Mouse (Mus musculus) monocyte, adult 2 months (primary cell): ENCODE data around the gene Afap1l2.

Source experiments
- DNase-seq, 2 experiments: peaks; one replicate each; pipeline ENCODE4 v3.0.0; 2022; ENCODE audit warnings: low spot score in 2 of 2, low read depth in 1 of 2

Gene Afap1l2

DNA sequence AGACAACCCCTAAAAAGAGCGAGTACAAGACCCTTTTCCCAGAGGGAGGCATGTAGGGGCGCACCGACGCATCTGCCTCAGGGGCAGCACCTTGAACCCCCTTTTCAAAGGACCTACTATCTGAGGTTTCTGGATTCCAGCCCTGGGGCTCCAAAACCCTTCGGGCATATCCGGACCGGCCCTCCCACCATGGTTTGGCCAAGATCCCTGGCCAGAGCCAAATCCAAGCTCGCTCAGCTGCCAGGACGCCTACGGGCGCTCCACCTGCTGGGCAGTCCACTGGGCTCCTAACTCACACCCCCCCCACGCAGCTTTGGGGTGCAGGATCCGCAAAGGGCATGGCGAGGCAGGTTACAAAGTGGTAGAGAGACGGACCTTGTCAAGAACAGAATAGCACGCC lies 737 bp downstream of the Afap1l2 start:
- DNase-seq = no peak

DNA sequence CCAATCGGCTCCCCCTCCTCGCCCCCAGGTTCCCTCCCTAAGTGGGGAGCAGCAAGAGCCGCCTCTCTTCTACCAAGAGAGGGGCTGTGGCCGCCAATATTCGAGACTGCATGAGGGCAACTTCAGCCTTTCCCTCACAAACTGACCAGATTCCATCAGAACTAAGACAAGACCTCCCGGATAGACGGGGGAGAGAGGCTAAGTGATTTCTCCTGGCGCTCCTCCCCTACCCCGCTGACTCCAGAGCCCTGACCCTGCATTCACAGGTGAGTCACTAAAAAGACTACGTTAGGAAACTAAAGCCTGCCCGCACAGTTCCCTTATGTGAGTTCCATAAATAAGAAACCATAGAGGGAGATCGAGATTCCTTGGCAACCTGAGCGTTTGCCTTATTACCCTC lies 1.2 kb downstream of the Afap1l2 start:
- no peak for DNase-seq

DNA sequence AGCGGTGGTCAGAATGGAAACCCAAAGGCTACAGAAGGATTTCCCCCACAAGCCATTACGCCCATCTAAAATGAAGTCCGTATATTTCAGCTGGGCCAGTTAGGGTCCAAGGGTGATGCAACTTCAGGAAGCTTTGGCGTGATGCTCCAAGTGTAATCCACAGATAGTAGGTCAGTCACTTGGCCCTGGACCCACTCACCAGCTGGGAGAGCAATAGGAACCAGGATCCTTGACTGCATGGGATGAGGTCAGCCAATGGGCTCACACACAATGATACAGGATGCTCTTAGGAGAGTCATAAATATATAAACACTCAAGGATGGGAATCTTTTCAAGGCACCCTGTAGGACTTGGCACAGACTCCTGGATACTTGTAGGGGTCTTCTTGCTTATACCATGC lies 3.0 kb downstream of the Afap1l2 start:
- DNase-seq = no peak

DNA sequence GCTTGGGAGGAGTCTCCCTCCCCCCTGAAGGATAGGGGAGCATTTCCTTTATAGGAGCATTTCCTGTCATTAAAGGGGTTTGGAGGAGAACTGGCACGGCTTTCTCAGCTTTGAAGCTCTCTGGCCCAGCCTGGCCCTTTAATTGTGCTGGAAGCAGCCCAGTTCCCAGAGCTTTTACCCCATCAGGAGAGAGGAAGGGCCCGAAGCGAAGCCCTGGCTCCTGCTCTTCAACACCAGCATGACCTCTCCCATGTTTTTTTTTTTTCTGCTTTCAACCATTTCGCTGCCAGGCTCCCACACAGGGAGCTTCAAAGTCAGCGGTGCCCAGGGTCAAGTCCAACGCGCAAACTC lies 4.6 kb downstream of the Afap1l2 start:
- DNase-seq = no peak

DNA sequence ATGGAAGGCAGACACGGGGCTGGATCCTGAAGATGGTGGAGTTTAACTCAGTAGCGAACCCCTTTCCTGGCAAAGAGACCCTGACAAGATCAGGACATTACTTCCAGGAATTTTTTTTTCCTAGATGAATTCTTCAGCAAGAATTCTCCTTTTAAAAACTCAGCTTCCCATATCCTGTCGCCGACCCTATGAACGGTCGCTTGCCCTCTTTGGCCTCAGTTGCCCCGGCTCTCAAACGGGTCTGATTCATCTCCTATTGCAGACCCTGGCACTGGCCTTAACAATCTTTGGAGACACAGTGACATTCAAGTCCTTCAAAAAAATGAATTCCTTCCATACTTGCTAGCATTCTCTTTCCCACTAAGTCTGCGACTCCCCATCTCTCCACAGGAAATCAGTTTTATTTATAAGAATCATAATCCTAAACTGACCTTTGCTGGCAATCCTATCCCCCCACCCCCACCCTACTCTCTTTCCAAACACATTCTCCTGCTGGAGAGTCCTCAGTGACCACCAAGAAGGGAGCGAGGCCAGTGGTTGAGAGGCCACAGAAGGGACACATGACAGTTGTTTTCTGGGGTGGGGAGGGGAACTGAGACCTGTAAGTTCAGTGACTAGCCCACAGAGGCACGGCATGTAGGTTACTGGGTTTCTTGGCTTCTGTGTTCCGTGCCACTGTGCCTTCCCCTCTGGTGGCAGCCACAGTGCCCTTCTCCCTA lies 5.1 kb downstream of the Afap1l2 start:
- DNase-seq = no peak

DNA sequence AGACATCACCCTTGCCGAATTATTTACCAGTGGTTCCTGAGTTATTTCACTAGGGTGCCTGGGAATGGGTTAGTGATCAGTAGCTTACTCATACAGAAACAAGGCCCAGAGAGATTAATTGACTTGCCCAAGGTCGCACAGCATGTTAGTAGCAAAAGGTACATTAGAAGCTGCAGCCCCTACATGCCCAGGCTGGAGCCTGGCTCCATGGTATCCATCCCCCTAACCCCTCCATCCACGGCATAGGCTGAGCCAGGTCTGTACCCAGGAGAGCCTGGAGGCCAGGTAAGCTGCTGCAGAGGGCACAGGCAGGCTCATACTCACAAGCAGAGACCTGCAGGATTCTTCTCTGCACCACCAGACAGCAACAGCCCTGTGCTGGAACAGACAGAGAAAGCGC lies 6.1 kb downstream of the Afap1l2 start:
- DNase-seq = no peak

DNA sequence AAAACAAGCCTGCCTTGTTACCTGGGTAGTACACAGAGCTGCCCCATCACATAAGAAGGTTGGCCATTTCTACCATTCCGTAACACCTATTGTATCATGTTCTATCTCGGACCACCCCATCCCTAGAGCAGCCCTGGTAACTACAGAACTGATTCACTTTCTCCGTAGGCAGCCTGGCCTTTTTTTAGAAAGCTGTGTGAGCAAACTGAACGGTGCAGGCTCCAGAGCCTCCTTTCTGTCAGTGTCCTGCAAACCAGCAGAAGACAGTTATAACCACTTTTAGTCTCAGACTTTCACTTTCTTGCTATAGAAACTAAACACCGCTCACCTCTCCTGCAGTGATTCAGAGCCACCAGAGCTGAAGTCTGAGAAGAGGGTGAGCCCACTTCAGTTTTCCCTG lies 7.4 kb downstream of the Afap1l2 start:
- no peak for DNase-seq

DNA sequence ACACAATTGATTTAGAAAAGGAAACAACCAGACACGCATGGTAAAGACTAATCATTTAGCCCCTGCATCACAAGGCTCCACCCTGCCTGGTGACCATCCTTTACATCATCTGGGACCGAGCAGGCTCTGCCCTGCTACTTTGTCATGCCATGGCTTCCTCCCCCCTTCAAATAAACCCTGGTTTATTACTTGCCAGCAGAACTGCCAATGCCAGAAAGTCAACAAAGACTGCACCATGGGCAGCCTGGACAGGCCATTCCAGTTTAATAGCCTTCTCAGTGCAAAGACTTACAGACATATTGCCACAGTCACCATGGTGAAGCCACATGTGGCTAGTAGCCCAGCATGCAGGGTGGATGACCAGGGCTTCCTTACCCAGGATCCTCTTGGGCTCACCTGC lies 8.2 kb downstream of the Afap1l2 start:
- no peak for DNase-seq

DNA sequence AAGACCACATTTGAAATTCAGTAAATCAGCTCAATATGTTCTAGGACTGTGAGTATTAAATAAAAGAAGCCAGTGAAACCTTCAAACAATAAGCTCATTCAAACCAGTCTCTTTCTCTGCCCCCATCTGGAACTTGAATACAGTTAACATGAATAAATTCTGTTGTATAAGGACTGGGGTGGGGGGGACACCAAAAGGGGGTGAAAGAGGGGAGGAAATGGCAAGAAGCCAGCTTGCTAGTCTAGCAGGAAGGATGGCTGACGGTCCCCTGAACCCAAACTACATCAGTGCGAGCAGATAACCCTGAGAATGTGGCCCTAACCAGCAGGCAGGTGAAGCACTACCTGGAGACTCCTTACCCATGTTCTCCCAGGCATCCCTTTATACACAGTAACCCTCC lies 9.1 kb downstream of the Afap1l2 start:
- DNase-seq = no peak

DNA sequence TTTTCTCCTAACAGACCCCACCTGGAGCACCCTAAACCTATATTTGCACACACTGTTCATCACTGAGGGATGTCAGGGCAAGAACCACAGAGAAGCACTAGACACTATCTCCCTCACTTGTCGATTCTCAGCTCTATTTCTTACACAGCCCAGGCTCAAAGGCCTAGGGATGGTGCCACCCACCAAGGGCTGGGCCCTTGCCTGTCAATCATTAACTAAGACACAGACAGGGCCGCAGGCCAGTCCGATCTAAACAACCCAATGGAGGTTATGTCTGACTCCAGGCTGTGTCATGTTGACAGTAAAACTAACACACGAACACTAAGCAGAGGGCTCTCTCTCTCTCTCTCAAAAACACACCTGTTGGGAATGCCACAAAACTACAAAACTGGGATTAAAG lies 9.7 kb downstream of the Afap1l2 start:
- no peak for DNase-seq

DNA sequence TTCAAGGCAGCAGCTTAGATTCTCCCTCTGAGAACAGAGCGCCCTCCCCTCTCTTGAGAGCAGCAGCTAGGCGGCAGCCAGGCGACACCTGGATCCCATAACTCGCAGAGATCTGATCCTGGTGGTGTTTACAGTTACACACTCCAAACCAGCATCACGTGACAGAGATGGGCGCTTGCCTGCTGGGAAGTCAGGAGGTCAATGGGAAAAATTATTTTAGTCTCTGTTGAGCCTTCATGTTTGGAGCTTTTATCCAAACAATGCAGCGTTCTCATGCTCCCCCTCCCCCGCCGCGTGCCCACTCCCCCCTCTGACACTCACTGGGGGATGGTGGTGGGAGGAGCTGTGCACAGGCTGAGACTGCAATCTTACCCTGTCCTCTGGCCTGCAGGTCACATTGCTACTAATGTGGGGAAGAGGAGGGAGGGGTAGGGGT lies 10.8 kb downstream of the Afap1l2 start:
- no peak for DNase-seq

DNA sequence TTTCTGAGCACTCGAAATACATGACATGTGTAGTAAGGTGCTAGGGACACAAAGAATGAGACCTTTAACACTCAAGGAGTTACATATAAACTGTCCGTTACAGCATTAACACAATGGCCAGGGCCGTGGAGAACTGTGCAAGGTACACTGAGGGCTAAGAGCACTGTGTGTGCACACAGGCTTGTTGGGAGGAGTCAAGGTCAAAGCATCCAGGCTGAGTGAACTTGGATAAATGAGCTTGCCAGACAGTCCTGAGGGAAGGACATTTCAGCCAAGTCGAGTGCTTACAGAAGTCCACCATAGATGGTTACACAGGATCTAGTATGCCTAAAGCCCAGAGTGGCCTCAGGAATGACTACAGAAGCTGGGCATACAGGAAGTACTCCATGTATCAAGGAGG lies 12.6 kb downstream of the Afap1l2 start:
- DNase-seq = no peak

DNA sequence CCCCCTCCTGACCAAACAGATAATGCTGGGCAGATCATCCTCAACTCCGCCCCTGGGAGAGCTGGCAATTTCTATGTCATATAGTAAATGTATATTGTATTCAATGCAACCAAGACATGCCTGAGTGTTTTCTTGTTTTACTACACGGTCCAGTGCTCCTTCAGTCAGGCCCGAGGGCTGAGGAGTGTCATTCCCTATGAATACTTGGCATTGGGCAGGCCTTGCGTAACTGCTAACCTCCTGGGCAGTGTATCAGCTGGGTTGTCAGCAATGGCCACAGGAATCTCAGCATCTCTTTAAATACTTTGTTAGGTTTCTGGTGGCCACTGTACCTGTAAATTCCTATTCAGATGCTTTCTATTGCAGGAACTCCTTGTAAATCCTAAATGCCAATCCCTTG lies 13.4 kb downstream of the Afap1l2 start:
- no peak for DNase-seq

DNA sequence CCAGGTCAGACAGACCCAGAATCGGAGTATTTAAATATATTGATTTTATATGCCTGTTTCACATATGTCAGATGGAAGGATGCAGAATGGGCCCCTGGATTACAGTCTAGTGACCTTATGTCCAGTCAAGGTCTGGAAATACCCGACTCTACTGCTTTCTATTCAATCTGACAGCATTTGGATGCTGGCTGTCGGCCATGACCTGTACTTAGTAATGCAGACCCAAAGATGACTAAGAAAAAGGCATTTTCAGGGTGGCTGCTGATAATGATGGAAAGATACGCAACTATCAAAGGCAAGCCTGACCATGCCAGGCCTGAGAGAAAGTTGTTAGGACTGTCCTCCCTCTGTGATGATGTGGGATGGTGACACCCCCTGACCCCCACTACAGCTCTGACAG lies 14.3 kb downstream of the Afap1l2 start:
- no peak for DNase-seq

DNA sequence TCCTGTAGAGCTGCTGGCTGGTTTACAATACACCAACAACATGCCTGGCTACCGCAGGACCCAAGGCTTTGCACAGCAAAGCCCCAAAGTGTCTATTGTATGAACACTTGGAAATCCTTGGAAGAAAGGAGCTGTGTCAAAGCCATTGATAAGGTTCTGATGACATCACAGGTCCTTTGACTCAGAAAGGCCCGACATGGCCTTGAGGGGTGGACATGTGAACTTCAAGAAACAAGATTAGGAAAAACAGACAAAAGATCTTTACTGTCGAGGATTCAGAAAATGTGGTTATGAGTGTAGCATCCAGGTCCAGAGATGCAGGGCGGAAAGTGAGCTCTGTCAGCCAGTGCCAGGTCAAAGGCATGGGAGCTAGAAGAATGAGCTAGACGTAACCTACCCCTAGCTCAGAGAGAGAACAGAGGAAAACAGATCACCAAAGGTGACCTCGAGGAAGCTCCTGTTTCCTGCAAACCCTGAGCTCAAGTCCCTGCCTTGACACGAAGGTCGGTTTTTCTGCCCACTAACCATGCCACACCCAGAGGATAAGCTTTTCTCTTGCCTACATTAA lies 15.0 kb downstream of the Afap1l2 start:
- no peak for DNase-seq

DNA sequence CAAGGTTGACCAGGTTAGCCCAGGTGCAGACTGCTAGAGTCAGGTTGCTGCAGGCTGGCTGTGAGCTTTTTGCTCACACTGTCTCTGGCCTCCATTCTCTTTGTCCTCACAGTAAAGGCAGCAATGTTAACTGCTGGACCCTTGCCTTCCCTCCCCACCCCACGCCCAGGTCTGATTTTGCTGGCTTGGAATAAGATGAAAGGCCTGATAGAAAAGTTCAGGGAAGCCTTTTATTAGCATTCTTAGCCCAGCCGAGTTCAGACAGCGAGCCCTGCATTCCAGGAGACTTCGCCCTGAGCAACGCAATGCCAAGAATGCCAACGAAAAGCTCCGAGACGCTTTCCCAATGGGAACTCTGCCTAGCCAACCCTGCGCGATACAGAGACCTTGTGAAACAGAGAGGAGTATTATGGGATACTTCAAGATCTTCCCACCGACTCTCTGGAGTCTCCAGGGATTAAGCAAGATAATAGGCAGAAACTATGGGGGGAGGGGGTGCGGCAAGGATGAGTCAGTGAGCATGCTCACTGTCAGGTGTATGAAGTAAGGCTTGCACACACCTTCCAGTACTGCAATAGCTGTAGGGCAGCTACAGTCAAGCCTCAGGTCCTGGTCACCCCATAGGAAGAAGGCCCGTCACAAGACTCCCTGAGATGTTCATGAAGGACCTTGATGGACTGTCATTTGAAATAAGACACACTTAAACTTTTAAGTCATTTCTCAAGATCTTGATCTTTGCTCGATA lies 17.5 kb downstream of the Afap1l2 start:
- DNase-seq = no peak

DNA sequence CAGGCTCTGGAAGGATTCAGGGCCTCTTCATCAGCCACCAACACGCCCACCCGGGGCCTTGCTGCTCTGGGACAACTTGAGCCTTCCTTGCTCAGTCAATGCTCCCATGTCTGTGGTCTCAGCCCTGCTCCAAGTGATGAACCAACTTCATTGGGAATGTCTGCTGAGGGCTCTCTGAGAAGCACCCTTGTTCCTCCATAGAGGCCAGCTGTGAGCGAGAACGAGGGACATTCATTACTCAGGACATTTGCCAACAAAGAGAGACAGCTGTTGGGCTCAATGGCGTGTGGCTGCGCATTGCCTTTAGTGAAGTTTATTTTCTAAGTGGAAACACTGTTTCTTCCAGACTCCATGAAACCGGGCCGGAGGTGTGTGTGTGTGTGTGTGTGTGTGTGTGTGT lies 18.9 kb downstream of the Afap1l2 start:
- no peak for DNase-seq

DNA sequence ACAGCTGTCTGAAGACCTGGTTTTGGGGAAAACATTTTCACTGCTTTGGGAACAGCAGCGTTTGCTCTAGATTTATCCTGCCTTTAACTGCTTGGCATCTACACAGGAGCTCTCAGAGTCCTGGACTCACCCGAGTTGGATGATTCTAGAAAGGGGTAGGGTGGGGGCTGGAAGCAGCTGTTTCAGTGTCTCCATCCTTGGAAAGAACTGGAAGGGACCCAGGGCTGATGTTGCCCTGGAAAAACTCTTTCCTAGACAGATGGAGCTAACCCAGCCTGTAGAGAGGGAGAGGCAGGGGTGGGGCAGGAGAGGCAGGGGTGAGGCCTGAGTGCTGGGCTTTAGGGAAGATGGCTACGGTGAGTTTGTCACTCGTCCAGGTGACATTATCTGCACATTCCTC lies 23.8 kb downstream of the Afap1l2 start:
- no peak for DNase-seq

DNA sequence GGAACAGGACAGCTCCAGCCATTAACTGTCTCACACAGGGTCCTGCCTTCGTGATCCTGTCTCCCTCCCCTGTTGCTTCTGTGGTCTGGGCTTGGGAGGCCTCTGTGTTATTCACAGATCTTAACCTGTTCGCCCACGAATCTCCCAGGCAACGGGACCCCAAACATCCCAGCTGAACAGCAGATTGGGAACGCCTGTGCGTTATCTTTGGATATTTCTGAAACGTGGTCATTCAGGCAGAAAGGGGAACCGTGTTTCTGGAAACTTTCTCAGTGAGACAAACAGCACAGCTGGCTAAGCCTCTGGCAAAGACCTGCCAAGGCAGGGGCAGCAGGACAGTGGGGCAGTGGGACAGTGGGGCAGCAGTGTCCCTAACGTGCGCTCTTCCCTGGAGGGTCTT lies 24.3 kb downstream of the Afap1l2 start:
- DNase-seq = no peak

DNA sequence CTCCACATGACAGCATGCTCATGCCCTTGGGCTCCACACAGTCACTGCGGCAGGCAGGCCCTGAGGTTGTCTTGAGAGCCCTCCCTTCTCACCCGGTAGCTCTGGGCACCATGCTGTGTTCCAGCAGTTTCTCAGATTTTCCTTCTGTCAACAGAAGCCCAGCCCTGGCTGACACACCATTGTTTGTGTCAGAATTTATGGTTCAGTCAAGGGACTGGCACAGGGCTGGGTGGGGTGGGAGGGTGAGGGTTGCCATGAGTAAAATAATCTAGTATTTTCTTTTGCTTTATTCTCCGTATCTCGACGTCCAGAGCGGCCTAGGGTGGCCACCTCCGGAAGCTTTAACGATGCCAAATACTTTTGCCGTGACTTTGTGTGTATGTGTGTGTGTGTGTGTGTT lies 26.3 kb downstream of the Afap1l2 start:
- no peak for DNase-seq

DNA sequence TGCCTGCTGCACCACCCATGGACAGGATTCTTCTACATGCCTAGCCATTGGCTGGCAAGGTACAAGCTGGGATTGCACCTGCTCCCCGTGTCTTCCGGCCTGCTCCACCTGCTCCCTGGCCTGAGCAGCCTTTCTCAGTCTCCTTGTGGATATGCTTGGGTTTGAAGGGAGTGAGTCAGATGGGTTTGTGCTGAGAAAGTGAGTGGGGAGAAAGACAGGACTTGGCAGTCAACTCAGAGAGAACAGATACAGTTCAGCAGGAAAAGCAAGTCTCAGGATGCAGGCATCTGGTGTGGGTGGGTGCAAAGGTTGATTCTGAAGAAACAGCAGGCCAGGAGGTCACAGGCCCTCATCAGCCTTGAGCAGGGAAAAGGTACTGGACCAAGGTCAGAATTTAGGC lies 27.2 kb downstream of the Afap1l2 start:
- no peak for DNase-seq
